Mouse (Mus musculus) bone marrow macrophage, adult 2 months (primary cell): ENCODE measurements around the gene Coq5.

Experiments
- CTCF ChIP-seq: IDR thresholded peaks from 2 replicates; pipeline ENCODE4 v1.5.1; 2012; ENCODE audit warnings: low read depth, mild to moderate bottlenecking, low read length, moderate library complexity
- POLR2A ChIP-seq: IDR thresholded peaks from 2 replicates; pipeline ENCODE4 v1.6.1; 2012; ENCODE audit warnings: mild to moderate bottlenecking, low read depth, low read length, borderline replicate concordance

GRCm38 (mm10) chr5:115255472-115255871 is 24.0 kb upstream of the Coq5 start:
- TF ChIP-seq POLR2A, result no peak
- TF ChIP-seq CTCF, result no peak
